Mouse (Mus musculus): ENCODE measurements around the gene Coro2a. TPM values are rescaled to one million over a fixed set of nuclear protein-coding genes. Genes with fewer than 3 reads are reported as not detected.
A peak's percentile ranks its signal among the peaks of the same experiment; 100 is the strongest.

Coro2a gene
- polyA plus RNA-seq, 1 experiment, result 299 TPM

DNA sequence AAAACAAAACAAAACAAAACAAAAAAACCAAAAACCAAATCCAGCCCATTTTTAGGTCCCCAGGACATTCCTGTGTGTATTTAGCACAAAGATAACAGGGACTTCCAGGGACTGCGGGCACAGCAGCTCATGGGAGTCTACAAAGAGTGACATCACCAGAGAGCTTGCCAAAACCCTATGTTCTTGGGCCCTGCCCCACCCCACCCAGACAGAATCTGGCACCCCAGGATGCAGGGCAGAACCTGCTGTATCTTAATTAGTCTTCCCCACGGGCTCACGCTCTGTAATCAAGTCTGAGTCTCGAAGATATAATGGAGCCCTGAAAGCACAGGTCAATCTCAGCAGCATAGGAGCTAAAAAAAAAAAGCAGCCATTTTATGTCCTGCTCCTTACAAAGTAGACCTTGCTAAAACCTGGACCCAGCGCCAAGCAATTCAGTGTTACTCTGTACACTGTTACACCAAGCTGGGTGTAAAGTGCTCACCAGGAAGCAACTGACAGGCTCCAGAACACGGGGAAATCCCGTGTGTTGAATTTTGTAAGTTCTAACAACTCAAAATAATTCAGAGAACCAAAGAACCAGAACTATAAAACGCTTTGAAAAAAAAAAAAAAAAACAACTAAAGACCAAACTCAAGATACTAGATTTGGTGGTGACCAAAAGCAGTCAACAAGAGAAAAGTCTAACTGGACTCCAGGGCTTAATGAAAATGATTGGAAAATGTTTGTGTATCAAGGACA, 34.9 kb downstream of the Coro2a start:
- TF ChIP-seq GATA1 (IDR thresholded peaks at IDR 0.05; ENCODE audit: low read length), result no peak

DNA sequence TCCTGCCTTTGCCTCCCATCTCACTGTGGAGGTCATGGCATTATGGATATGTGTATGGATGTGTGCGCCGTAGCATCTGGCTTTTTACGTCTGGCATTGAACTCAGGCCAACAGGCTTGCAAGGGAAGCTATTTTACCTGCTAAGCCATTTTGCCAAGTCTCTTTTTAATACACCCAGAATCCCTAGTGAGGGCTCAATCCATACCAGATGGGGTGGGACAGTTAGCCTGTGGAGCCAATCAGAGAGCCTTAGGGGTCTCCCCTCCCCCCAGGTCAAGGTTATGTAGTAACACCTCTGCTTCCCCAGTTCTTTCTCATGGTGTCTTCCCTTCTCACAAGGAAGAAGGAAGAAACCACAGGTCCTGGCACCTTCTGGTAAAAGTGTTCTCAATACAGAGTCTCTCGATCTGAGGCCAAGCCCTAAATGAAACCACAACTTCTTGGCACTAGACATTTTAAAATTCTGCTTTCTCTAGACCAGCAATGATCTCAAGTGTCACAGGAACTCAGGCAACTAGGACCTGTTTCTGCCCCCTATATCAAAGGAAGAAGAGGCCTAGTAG, 36.5 kb downstream of the Coro2a start:
- TF ChIP-seq GATA1 (IDR thresholded peaks at IDR 0.05; ENCODE audit: low read length), result no peak

DNA sequence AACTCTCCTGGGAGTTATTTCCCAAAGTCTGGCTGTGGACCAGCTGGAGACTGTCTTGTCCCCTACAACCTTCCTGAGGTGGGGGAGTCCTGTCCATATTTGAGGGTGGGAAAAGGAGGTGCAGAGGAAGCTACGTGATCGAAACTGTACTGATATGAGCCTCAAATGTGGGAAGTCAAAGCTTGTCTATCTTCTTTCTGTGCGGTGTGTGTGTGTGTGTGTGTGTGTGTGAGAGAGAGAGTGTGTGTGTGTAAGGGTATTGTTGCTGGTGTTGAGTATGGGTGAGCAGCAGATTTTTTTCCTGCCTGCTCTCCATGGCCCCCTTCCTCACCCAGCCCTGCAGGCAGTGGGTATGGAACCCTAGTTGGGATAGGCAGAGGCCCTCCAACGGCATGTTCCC, 37.8 kb downstream of the Coro2a start:
- TF ChIP-seq GATA1 (IDR thresholded peaks at IDR 0.05; ENCODE audit: low read length), result no peak

DNA sequence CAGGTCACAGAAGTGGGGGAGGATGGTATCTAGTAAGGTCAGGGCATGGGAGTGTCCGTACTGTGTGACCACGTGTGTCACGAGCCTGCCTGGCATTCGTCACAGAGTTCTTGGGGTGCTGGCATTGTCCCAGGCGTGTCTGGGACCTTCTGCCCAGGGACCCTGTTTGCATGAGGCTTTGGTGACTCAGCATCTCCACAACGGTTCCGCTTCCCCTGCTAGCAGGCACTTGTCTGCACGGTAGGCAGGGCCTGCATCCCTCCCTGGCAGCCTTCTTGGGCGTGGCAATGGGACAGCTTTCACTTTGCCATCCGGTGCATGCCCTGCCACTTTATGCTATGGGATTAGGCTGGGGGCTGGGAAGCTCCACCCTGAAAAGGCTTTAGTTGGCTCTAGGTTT, 38.2 kb downstream of the Coro2a start:
- TF ChIP-seq GATA1 (IDR thresholded peaks at IDR 0.05; ENCODE audit: low read length), result no peak

DNA sequence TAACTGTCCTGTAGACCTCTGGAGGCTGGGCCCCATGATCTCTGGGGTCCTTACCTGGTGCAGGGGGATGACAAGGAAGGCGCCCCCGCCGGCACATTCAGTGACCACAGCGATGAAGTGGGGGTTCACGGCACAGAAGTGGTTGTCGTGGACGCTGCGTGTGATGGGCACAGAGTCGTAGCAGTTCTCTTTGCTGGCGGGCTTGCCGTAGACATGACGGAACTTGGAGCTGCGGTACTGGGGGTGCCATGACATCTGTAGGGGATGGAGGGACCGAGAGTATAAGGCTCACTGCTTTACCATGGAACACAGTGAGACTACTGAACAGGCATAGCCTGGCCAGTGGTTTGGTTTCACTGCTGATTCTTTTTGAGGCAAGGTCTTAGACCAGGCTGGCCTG, 39.2 kb downstream of the Coro2a start:
- TF ChIP-seq GATA1 (IDR thresholded peaks at IDR 0.05; ENCODE audit: low read length), result no peak

DNA sequence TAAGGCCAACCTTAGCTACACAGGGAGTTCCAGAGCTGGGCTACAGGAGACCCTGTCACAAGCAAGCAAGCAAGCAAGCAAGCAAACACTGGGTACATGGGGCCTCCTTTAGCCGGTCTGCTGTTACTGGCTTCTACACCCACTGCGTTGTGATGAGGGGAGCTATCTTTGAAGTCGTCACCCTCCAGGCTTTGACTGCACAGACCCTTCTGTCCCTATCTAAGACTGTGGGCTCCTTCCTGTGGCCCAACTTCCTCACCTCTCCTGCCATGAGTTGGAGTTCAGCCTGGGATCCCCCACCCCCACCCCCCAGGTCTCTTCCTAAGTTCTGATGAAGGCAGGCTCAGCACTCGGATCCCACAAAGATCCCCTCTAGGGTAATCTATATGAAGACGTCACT, 40.0 kb downstream of the Coro2a start:
- no peak for TF ChIP-seq GATA1 (IDR thresholded peaks at IDR 0.05; ENCODE audit: low read length)

DNA sequence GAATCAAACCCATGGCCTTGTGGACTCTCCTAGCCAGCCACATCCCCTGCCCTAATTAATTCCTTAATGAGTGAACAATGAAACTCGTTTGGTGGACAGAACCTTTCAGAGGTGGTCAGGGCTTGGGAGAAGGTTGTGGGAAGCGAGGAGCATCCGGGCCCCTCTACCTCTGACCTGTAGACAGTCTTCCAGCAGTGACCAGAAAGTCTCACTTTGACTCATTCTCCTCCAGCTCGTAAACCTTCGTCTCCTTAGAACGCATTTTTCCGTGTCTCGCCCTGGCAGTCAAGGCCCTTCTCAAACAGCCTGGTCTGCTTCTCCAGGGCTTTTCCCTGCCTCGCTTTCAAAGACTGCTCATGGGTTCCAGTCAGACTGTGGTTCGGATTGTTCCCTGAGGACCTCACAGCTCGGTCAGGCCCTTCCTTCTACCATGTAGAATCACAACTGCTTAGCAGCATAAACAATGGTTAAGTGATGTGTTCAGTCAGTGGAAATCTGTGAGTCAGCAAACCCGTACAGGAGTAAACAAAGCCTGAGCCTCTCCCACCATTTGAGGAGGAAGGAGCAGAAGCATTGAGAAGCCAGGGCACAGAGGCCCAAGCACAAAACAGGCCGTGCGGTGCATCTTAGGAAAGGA, 41.8 kb downstream of the Coro2a start:
- no peak for TF ChIP-seq GATA1 (IDR thresholded peaks at IDR 0.05; ENCODE audit: low read length)

DNA sequence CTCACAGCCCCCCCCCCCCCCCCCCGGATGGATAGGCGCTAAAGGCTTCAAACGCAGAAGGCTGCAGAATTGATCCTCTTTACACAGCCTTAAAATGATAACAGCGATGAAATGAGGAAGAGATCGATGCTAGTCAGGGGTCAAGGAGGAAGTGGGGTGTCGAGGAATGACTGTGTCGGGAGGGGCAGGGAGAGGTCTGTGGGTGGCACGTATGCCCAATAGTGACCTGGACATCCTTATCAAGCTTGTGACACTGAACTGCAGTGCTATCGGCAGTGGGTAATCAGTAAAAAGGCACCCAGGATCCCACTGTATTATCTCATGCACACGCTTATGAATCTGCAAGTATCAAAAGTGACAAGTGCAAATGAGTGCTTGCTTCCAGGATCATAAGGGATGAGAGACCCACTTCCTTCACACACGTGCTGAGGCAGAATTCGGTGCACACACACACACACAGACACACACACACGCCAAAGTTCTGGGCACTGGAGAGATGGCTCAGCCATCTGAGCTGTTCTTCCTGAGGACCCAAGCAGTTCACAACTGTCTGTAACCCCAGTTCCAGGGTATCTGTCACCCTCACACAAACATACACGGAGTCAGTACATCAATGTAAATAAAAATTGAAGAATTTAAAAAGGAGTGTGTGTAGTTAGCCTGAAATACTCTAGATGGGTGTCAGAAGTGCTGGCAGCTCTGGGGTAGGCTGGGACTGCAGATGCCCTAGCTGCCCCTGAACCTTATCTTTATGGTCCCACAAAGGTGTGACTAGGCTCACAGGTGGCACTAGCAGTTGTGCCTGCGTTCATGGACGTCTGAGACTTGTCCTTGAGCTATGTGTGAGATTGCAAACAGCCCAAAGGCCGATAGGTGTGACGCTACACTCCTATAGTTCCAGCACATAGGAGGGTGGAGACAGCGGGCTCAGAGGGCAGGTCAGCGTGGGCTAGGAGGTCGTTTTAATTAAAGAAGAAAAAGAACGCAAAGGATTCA, 43.0 kb downstream of the Coro2a start:
- peak; percentile 90 for TF ChIP-seq GATA1 (IDR thresholded peaks at IDR 0.05; ENCODE audit: low read length)

DNA sequence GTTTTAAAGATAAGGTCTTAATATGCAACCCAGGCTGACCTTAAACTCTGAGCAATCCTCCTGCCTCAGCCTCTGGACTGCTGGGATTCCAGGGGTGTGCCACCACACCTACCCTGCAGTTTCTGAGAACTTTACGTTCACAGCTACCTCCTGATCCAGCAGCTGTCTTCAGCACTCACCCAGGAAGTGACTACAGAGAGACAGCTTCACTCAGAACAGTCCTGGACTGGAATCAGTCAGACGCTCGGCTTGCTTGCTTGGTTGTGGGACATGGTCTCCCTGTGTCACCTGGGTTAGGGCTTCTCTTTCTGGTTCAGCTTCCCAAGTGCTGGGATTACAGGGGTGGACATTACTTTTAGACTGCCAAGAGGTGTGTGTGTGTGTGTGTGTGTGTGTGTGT, 45.1 kb downstream of the Coro2a start:
- no peak for TF ChIP-seq GATA1 (IDR thresholded peaks at IDR 0.05; ENCODE audit: low read length)

DNA sequence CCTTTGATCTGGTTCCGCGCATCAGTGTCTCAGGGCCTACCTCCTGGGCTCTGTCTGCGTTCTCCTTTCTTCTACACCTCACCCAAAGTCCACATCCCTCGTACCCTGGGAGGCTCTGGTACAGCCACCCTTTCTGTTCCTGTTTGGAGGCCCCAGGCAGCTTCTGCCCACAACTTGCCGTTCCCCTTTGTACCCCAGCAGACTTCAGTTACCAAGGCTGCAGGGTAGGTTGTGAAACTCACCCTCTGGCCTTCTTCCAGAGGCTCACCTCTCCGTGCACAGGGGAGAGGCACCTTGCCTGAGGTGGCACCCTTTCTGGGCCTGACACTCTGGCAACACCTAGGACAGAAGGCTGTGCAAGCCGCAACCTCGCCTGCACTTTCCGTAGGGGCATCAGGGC, 46.2 kb downstream of the Coro2a start:
- TF ChIP-seq GATA1 (IDR thresholded peaks at IDR 0.05; ENCODE audit: low read length), result no peak

DNA sequence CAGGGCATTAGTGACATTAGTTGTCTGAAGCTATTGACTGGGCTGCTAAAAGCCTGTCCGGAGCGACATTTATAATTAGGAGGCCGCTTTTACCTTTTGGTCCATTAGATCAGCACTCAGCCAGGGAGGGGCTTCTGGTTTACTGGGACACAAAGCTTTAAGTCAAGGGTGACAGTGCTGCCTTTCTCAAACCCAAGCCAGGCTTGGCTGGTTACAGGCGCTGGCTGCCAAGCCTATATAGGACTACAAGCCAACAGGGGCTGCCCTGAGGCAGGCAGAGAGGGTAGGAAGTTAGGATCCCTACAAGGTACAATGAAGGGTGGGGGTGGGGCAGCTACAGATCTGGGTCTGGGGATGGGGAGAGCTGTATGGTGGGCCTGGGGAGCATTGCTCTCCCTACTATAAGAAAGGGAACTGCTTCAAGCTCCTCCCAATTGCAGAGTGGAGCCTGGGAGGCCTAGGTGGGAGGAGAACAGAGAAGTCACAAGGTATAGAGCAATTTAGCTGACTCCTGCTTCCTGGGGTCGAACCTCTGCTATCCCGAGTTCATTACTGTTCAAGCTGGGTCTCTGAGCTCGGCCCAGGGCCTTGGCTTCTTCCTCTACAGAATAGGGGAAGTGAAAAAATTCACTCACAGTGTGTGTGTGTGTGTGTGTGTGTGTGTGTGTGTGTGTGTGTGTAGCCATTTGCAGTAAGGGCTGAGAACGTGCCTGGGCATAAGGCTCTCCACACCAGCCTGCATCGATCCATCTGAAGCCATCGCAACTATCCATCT, 47.5 kb downstream of the Coro2a start:
- TF ChIP-seq GATA1 (IDR thresholded peaks at IDR 0.05; ENCODE audit: low read length), result no peak

DNA sequence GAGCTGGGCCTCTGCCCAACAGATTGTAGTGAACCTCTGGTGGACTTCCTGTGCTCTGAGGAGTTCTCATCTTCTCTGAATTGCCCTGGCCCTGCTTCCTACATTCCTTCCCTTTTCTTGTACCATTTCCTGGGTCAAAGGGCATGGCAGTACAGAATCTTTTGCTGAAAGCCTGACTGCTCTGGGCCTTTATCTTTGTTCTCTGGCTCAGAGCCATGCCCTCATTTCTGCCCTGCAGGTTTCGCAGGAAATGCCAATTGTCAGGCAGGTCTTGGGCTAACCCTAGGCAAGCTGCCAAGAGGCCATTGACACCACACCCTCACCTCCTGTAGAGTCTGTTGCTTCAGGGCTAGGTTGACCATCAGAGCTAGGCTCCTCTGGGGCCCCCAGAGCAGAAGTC, 48.1 kb downstream of the Coro2a start:
- no peak for TF ChIP-seq GATA1 (IDR thresholded peaks at IDR 0.05; ENCODE audit: low read length)

DNA sequence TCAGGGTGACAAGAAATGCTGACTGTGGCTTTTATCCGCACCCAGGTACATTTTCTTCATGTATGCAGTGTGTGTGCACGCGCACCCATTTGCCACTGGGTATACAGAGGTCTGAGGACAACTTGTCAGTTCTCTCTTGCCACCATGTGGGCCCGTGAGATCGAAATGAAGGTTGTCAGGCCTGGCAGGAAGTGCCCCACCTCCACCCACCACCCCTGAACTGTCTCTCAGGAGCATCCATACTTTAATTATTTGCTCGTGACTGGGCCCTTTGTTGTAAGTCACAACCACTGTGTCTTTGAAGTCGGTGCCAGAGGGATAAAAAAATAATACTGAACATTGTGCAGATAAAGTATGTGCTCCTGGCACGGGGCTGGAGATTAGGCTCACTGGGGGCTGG, 51.6 kb downstream of the Coro2a start:
- no peak for TF ChIP-seq GATA1 (IDR thresholded peaks at IDR 0.05; ENCODE audit: low read length)

DNA sequence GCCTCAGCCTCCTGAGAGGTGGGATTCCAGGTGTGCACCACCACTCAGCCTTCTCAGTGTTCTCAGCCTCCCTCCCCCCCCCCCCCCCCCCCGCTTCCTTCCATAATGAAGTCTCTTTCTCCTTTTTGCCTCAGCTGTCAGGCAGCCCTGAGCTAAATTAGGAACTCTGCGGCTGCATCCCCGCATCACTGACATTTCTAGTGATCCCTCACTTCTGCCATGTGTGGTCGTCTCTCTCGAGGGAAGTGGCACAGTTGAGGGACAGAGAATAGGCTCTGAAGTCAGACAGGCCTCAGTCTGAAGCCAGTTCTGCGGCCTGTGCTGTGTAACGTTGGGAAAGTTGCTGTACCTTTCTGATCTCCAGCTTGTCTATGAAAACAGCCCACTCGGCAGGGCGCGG, 52.0 kb downstream of the Coro2a start:
- TF ChIP-seq GATA1 (IDR thresholded peaks at IDR 0.05; ENCODE audit: low read length), result no peak

DNA sequence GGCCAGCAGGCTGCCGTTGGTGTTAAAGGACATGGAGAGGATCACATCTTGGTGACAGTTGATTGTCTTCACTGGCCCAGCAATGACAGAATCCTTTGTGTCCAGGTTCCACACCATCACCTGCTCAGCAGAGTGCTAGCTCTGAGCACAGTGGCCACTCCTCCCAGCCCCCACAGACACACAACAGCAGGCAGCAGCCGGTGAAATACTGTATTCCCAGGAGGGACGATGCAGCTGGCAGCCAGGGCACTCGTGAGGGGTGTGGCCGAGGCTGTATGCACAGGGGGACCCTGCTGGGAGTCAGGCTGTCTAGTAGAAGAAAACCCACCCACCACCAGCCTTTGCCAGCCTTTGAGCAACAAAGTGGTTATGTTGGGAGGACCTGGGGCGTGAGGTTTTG, 55.3 kb downstream of the Coro2a start:
- TF ChIP-seq GATA1 (IDR thresholded peaks at IDR 0.05; ENCODE audit: low read length), result no peak

All from G1E-ER4 (cell line).